In the genomic region with DNA sequence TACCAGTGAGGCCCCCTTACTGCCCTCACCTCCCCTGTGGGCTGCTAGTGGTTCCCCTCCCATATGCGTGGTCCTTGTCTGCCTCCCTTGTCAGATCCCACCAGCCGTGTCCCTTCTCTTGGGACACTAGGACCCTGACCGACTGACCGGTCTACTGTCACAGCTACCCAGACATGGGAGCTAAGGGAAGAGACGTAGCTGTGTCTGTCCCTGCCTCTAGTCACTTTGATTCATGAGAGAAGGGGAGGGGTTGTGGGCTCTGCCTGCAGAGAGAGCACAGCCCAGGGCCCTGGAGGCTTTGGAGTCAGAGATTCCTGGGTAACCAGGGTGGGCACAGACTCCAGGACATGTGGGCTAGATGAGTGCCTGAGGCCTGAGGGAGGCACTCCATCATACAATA, we compare ENCODE assay signal across 14 mouse cellular contexts.
DNase-seq lines count a peak whose midpoint lies in the region; ATAC-seq and TF ChIP-seq lines count a peak whose summit lies in the region.
"Had no signal": no experiment of that assay in that cellular context is flagged by ENCODE, and none has a peak within 500 bp of the region (broad histone marks: within the 10 kb centered on the region; RNA-seq: fewer than 3 reads in every experiment).

No protein-coding gene starts in this region.

- no peak for TF ChIP-seq CTCF in hindbrain, postnatal 0 days (IDR thresholded peaks at IDR 0.05; ENCODE audit: low read depth)

- DNase-seq in hindbrain, embryonic 11.5 days (ENCODE audit: low spot score): peak; percentile 59
- DNase-seq in hindbrain, postnatal 0 days (ENCODE audit: low spot score): no peak
- DNase-seq in embryo, embryonic 10 days (ENCODE audit: low spot score): peak; percentile 75
- peak; percentile 63 for DNase-seq in embryo, embryonic 9.5 days (ENCODE audit: extremely low spot score)
- DNase-seq in liver, embryonic 13.5 days: no peak
- DNase-seq in urinary bladder, adult 18-20 months (ENCODE audit: low spot score in 2 of 2): no peak
- no peak for DNase-seq in right cerebral cortex, adult 18-20 months
- DNase-seq in spleen, adult 18-20 months: no peak
- DNase-seq: cerebellum, adult 9-10 months; gastrocnemius, postnatal 25 days; heart, postnatal 10 days; lung, adult 2 months had no signal

- H3K4me1 ChIP-seq in hindbrain, embryonic 11.5 days (replicated peaks; ENCODE audit: control insufficient read depth, insufficient read depth, low read length): peaks cover 67% of the 10 kb centered on the region
- H3K4me1 ChIP-seq in hindbrain, postnatal 0 days (ENCODE audit: insufficient read depth, low read length): peaks cover 48% of the 10 kb centered on the region
- H3K4me1 ChIP-seq in liver, embryonic 13.5 days (replicated peaks): peaks cover 83% of the 10 kb centered on the region

- peak overlapping the region; percentile 96 for H3K27ac ChIP-seq in hindbrain, embryonic 11.5 days (ENCODE audit: low read depth, low read length)
- no peak overlapping the region for H3K27ac ChIP-seq in hindbrain, postnatal 0 days
- peak overlapping the region; percentile 100 for H3K27ac ChIP-seq in liver, embryonic 13.5 days
- H3K27ac ChIP-seq: left cerebral cortex, adult 2 months had no signal

- 18% methylated on average over 5 of the region's 5 CpGs for WGBS in hindbrain, embryonic 11.5 days
- WGBS in hindbrain, postnatal 0 days: 34% methylated on average over 5 of the region's 5 CpGs
- WGBS in liver, embryonic 13.5 days (ENCODE audit: insufficient replicate concordance): 76% methylated on average over 5 of the region's 5 CpGs

- peak overlapping the region; percentile 34; the same call in 1 of the 2 replicates for H3K9ac ChIP-seq in hindbrain, embryonic 11.5 days (ENCODE audit: low read depth, low read length)
- no peak overlapping the region for H3K9ac ChIP-seq in hindbrain, postnatal 0 days (replicated peaks; ENCODE audit: low read length)
- no peak overlapping the region for H3K9ac ChIP-seq in liver, embryonic 13.5 days
- H3K9ac ChIP-seq: kidney, embryonic 15.5 days had no signal

- H3K4me2 ChIP-seq in hindbrain, embryonic 11.5 days (replicated peaks; ENCODE audit: low read depth, low read length): no peak overlapping the region
- H3K4me2 ChIP-seq in hindbrain, postnatal 0 days (ENCODE audit: low read depth, low read length): no peak overlapping the region
- H3K4me2 ChIP-seq in liver, embryonic 13.5 days: no peak overlapping the region
- H3K4me2 ChIP-seq: kidney, embryonic 15.5 days had no signal

- H3K36me3 ChIP-seq in hindbrain, embryonic 11.5 days (ENCODE audit: control insufficient read depth, insufficient read depth, low read length): no peaks in the 10 kb centered on the region
- no peaks in the 10 kb centered on the region for H3K36me3 ChIP-seq in hindbrain, postnatal 0 days (ENCODE audit: insufficient read depth, low read length)
- no peaks in the 10 kb centered on the region for H3K36me3 ChIP-seq in liver, embryonic 13.5 days
- H3K36me3 ChIP-seq: kidney, embryonic 15.5 days had no signal

- no peak overlapping the region for H3K4me3 ChIP-seq in hindbrain, embryonic 11.5 days (ENCODE audit: low read depth, low read length)
- no peak overlapping the region for H3K4me3 ChIP-seq in hindbrain, postnatal 0 days (ENCODE audit: low read length)
- no peak overlapping the region for H3K4me3 ChIP-seq in liver, embryonic 13.5 days (replicated peaks)
- H3K4me3 ChIP-seq: kidney, embryonic 15.5 days; left cerebral cortex, adult 2 months had no signal

- no peaks in the 10 kb centered on the region for H3K9me3 ChIP-seq in hindbrain, embryonic 11.5 days (ENCODE audit: control insufficient read depth, low read length)
- H3K9me3 ChIP-seq in hindbrain, postnatal 0 days (ENCODE audit: low read length): no peaks in the 10 kb centered on the region
- no peaks in the 10 kb centered on the region for H3K9me3 ChIP-seq in liver, embryonic 13.5 days (replicated peaks)
- H3K9me3 ChIP-seq: kidney, embryonic 15.5 days had no signal

- H3K27me3 ChIP-seq in hindbrain, embryonic 11.5 days (ENCODE audit: control insufficient read depth, insufficient read depth, low read length): no peaks in the 10 kb centered on the region
- H3K27me3 ChIP-seq in hindbrain, postnatal 0 days (ENCODE audit: insufficient read depth, low read length): no peaks in the 10 kb centered on the region
- no peaks in the 10 kb centered on the region for H3K27me3 ChIP-seq in liver, embryonic 13.5 days
- H3K27me3 ChIP-seq: kidney, embryonic 15.5 days had no signal

- no peak for ATAC-seq in hindbrain, embryonic 11.5 days (ENCODE audit: low FRiP score)
- ATAC-seq in hindbrain, postnatal 0 days: no peak
- no peak for ATAC-seq in liver, embryonic 13.5 days (ENCODE audit: low read depth)

Comparison
In these comparisons a context has a peak if more than half of its experiments do, and no peak if none do; other contexts are left out.
1. DNase-seq: peak in hindbrain, embryonic 11.5 days (single experiment), embryo, embryonic 10 days (single experiment) and embryo, embryonic 9.5 days (single experiment); none in hindbrain, postnatal 0 days (single experiment), liver, embryonic 13.5 days (single experiment), urinary bladder, adult 18-20 months (0 of 2), right cerebral cortex, adult 18-20 months (single experiment) and spleen, adult 18-20 months (0 of 2).